Mouse (Mus musculus): Measurements from ENCODE around the gene Alox12. TPM values are rescaled to one million over a fixed set of nuclear protein-coding genes. Genes with fewer than 3 reads are reported as not detected.

Gene Alox12
- polyA plus RNA-seq, 1 experiment from 2014 or later: 5.8 TPM

DNA sequence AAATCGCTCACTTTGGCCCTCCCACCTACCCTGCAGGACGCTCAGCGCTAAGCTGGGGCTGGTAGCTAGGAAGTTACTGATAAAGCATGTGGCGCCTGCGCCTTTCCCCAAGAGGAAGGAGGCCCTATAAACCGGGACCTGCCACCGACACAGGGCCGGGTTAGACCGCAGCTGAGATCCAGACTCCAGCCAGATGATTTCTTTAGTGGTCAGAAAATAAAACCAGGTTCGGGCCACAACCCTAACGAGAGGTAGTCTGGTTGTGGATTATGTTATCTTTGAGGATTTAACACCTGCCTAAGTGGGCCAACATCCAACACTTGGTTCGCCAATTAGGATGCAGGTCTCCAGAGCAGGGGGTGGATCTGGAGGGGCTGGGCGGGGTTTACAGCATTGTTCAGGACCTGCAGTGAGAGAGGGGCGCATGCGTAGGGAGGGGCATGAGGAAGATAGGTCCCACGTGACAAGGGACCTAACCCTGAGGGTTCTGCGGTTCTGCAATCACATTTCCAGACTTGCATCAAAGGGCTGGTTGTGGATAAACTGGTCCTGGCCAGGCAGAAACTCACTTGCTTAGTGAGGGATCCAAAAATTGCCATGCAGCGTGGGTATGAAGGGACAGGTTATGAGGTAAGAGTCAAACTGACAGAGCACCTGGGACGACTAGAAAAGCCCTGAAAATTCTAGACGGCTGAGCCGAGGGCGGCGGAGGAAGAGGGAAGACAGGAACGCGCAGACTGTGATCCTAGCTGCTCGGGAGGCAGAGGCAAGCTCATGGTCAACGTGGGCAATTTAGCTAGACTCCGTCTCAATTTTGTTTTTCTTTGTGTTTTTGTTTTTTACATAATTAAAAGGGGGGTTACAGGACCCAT is 34.2 kb downstream of the Alox12 start, which contains the start of gene Slc16a13:
Gene Slc16a13, minus strand, starts transcription at position 334 of the 872 bp plus-strand sequence.
- no peaks in the 10 kb centered on the region for H3K9me3 ChIP-seq (ENCODE audit: control insufficient read depth, low read length)
- H3K27me3 ChIP-seq (replicated peaks; ENCODE audit: control insufficient read depth, insufficient read depth, low read length): peaks cover 39% of the 10 kb centered on the region
- under 1% methylated on average over 28 of the region's 28 CpGs for WGBS
- peaks cover 3% of the 10 kb centered on the region; the same call in 1 of the 2 replicates for H3K36me3 ChIP-seq (ENCODE audit: control insufficient read depth, insufficient read depth, low read length)
- H3K4me2 ChIP-seq (ENCODE audit: low read depth, low read length): peak within 1 kb of the TSS; percentile 94
- peak within 1 kb of the TSS; percentile 70 for H3K9ac ChIP-seq (ENCODE audit: low read depth, low read length)
- no peaks in the 10 kb centered on the region; the same call in 1 of the 2 replicates for H3K4me1 ChIP-seq (ENCODE audit: control insufficient read depth, insufficient read depth, low read length)
- DNase-seq (ENCODE audit: low spot score): peak; percentile 99
- ATAC-seq (ENCODE audit: low read depth): peak; percentile 96
- peak within 1 kb of the TSS; percentile 71 for H3K27ac ChIP-seq (replicated peaks; ENCODE audit: low read depth, low read length)
- peak within 1 kb of the TSS; percentile 53 for H3K4me3 ChIP-seq (ENCODE audit: low read depth, low read length)

- peak overlapping the region; percentile 53 for H3K4me3 ChIP-seq (ENCODE audit: low read depth, low read length)
- peaks cover under 1% of the 10 kb centered on the region; the same call in 1 of the 2 replicates for H3K4me1 ChIP-seq (ENCODE audit: control insufficient read depth, insufficient read depth, low read length)
- peak overlapping the region; percentile 41 for H3K27ac ChIP-seq (replicated peaks; ENCODE audit: low read depth, low read length)
- ATAC-seq (ENCODE audit: low read depth): no peak
- WGBS: 2% methylated on average over 22 of the region's 24 CpGs
- peak overlapping the region; percentile 70 for H3K9ac ChIP-seq (ENCODE audit: low read depth, low read length)
- H3K27me3 ChIP-seq (replicated peaks; ENCODE audit: control insufficient read depth, insufficient read depth, low read length): peaks cover 39% of the 10 kb centered on the region
- H3K36me3 ChIP-seq (ENCODE audit: control insufficient read depth, insufficient read depth, low read length): peaks cover 3% of the 10 kb centered on the region; the same call in 1 of the 2 replicates
- H3K9me3 ChIP-seq (ENCODE audit: control insufficient read depth, low read length): no peaks in the 10 kb centered on the region
- peak overlapping the region; percentile 94 for H3K4me2 ChIP-seq (ENCODE audit: low read depth, low read length)
- DNase-seq (ENCODE audit: low spot score): no peak
Observed at GRCm38 (mm10) chr11:70220323-70220722, 34.8 kb downstream of the Alox12 start.

- Histone ChIP-seq H3K27me3 (replicated peaks; ENCODE audit: control insufficient read depth, insufficient read depth, low read length) (peaks cover 39% of the 10 kb centered on the region), H3K4me1 (ENCODE audit: control insufficient read depth, insufficient read depth, low read length) (peaks cover 5% of the 10 kb centered on the region), H3K9ac (ENCODE audit: low read depth, low read length) (peak overlapping the region; percentile 70), H3K9me3 (ENCODE audit: control insufficient read depth, low read length) (no peaks in the 10 kb centered on the region), H3K27ac (replicated peaks; ENCODE audit: low read depth, low read length) (no peak overlapping the region), H3K4me3 (ENCODE audit: low read depth, low read length) (peak overlapping the region; percentile 53), H3K4me2 (ENCODE audit: low read depth, low read length) (peak overlapping the region; percentile 94), H3K36me3 (ENCODE audit: control insufficient read depth, insufficient read depth, low read length) (peaks cover 3% of the 10 kb centered on the region; the same call in 1 of the 2 replicates)
- ATAC-seq (ENCODE audit: low read depth): no peak
- WGBS: 55% methylated on average over 7 of the region's 7 CpGs
- DNase-seq (ENCODE audit: low spot score): no peak
Observed at GRCm38 (mm10) chr11:70219873-70220272, 35.3 kb downstream of the Alox12 start.

DNA sequence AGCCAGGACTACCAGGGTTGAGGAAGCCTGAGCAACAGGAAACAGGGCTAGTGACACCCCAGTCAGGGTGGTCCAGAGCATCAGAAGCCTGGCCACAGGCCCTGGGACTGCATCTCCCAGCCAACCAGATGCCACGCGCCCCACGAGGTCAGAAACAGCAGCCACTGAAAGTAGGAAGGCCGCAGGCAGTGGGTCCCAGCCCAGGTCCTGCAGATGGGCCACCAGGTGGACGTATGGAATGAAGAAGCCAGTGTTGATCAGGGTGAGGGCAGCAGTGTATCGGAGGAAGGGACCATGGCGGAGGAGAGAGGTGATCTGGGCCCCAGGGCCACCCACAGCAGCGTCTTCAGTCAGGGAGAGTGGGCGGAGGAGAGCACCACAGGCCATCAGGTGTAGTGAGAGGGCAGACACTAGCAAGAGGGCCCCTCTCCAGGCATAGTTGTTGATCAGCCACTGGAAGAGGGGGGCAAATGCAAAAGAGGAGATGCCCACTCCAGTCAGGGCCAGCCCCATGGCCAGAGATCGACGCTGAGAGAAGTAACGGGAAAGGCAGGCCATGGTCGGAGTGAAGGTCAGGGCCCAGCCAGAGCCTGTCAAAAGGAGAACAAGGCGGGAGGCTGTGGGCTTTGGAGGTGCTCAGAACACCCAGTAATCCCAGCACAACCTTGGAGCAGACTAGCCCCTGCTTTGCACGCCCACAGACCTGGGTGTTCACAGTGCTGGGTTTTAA is 36.2 kb downstream of the Alox12 start:
- H3K9ac ChIP-seq (ENCODE audit: low read depth, low read length): no peak overlapping the region
- no peak overlapping the region for H3K27ac ChIP-seq (replicated peaks; ENCODE audit: low read depth, low read length)
- no peak for ATAC-seq (ENCODE audit: low read depth)
- no peak overlapping the region for H3K4me3 ChIP-seq (ENCODE audit: low read depth, low read length)
- WGBS: 82% methylated on average over 12 of the region's 15 CpGs
- peaks cover 14% of the 10 kb centered on the region for H3K4me1 ChIP-seq (ENCODE audit: control insufficient read depth, insufficient read depth, low read length)
- peaks cover 39% of the 10 kb centered on the region for H3K27me3 ChIP-seq (replicated peaks; ENCODE audit: control insufficient read depth, insufficient read depth, low read length)
- peak overlapping the region; percentile 94 for H3K4me2 ChIP-seq (ENCODE audit: low read depth, low read length)
- peaks cover 3% of the 10 kb centered on the region; the same call in 1 of the 2 replicates for H3K36me3 ChIP-seq (ENCODE audit: control insufficient read depth, insufficient read depth, low read length)
- no peaks in the 10 kb centered on the region for H3K9me3 ChIP-seq (ENCODE audit: control insufficient read depth, low read length)
- DNase-seq (ENCODE audit: low spot score): no peak

GRCm38 (mm10) chr11:70218039-70218438 is 37.1 kb downstream of the Alox12 start:
- no peak overlapping the region for H3K9ac ChIP-seq (ENCODE audit: low read depth, low read length)
- no peak overlapping the region for H3K4me2 ChIP-seq (ENCODE audit: low read depth, low read length)
- H3K4me3 ChIP-seq (ENCODE audit: low read depth, low read length): no peak overlapping the region
- no peak for DNase-seq (ENCODE audit: low spot score)
- H3K36me3 ChIP-seq (ENCODE audit: control insufficient read depth, insufficient read depth, low read length): peaks cover 3% of the 10 kb centered on the region; the same call in 1 of the 2 replicates
- WGBS: 84% methylated on average over 4 of the region's 4 CpGs
- H3K27me3 ChIP-seq (replicated peaks; ENCODE audit: control insufficient read depth, insufficient read depth, low read length): peaks cover 46% of the 10 kb centered on the region
- ATAC-seq (ENCODE audit: low read depth): no peak
- H3K9me3 ChIP-seq (ENCODE audit: control insufficient read depth, low read length): no peaks in the 10 kb centered on the region
- peaks cover 16% of the 10 kb centered on the region for H3K4me1 ChIP-seq (ENCODE audit: control insufficient read depth, insufficient read depth, low read length)
- H3K27ac ChIP-seq (replicated peaks; ENCODE audit: low read depth, low read length): no peak overlapping the region

DNA sequence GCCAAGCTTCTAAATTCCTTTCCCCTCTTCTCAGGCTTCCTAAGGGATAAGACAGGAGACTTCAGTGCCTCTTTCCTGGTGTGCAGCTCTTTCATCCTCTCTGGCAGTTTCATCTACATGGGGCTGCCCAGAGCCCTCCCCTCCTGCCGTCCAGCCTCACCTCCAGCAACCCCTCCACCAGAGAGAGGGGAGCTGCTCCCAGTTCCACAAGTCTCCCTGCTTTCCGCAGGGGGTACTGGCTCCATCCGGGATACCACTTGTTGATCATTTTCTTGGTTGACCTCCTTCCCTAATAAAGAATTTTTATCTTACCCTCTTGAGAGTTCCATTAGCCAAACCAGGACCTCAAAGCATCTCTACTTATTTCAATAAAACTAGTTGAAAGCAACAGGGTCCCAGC is 39.0 kb downstream of the Alox12 start:
- Histone ChIP-seq H3K36me3 (ENCODE audit: control insufficient read depth, insufficient read depth, low read length) (peaks cover 3% of the 10 kb centered on the region; the same call in 1 of the 2 replicates), H3K4me1 (ENCODE audit: control insufficient read depth, insufficient read depth, low read length) (peaks cover 16% of the 10 kb centered on the region), H3K27me3 (replicated peaks; ENCODE audit: control insufficient read depth, insufficient read depth, low read length) (peaks cover 52% of the 10 kb centered on the region), H3K27ac (replicated peaks; ENCODE audit: low read depth, low read length) (no peak overlapping the region), H3K9ac (ENCODE audit: low read depth, low read length) (no peak overlapping the region), H3K4me3 (ENCODE audit: low read depth, low read length) (no peak overlapping the region), H3K9me3 (ENCODE audit: control insufficient read depth, low read length) (no peaks in the 10 kb centered on the region), H3K4me2 (ENCODE audit: low read depth, low read length) (no peak overlapping the region)
- no peak for ATAC-seq (ENCODE audit: low read depth)
- WGBS: 71% methylated on average over 2 of the region's 3 CpGs
- DNase-seq (ENCODE audit: low spot score): no peak

DNA sequence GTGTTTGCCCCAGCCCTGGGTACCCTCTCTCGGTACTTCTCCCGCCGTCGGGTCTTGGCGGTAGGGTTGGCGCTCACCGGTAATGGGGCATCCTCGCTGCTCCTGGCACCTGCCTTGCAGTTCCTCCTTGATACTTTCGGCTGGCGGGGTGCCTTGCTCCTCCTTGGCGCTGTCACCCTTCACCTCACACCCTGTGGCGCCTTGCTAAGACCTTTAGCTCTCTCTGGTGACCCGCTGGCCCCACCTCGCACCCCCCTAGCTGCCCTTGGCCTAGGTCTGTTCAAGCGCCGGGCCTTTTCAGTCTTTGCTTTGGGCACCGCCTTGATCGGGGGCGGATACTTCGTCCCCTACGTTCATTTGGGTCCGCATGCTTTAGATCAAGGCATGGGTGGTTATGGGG is 39.9 kb downstream of the Alox12 start:
- no peaks in the 10 kb centered on the region for H3K9me3 ChIP-seq (ENCODE audit: control insufficient read depth, low read length)
- ATAC-seq (ENCODE audit: low read depth) (no peak), DNase-seq (ENCODE audit: low spot score) (no peak)
- H3K4me1 ChIP-seq (ENCODE audit: control insufficient read depth, insufficient read depth, low read length): peaks cover 16% of the 10 kb centered on the region
- no peak overlapping the region for H3K4me3 ChIP-seq (ENCODE audit: low read depth, low read length)
- WGBS: 16% methylated on average over 14 of the region's 22 CpGs
- peaks cover 3% of the 10 kb centered on the region; the same call in 1 of the 2 replicates for H3K36me3 ChIP-seq (ENCODE audit: control insufficient read depth, insufficient read depth, low read length)
- H3K27ac ChIP-seq (replicated peaks; ENCODE audit: low read depth, low read length): no peak overlapping the region
- H3K27me3 ChIP-seq (replicated peaks; ENCODE audit: control insufficient read depth, insufficient read depth, low read length): peaks cover 52% of the 10 kb centered on the region
- H3K9ac ChIP-seq (ENCODE audit: low read depth, low read length): no peak overlapping the region
- H3K4me2 ChIP-seq (ENCODE audit: low read depth, low read length): no peak overlapping the region

GRCm38 (mm10) chr11:70214856-70215209 is 40.3 kb downstream of the Alox12 start:
- Histone ChIP-seq H3K4me3 (ENCODE audit: low read depth, low read length) (peak overlapping the region; percentile 34), H3K4me1 (ENCODE audit: control insufficient read depth, insufficient read depth, low read length) (peaks cover 16% of the 10 kb centered on the region), H3K4me2 (ENCODE audit: low read depth, low read length) (peak overlapping the region; percentile 68), H3K36me3 (ENCODE audit: control insufficient read depth, insufficient read depth, low read length) (peaks cover 3% of the 10 kb centered on the region; the same call in 1 of the 2 replicates), H3K27ac (replicated peaks; ENCODE audit: low read depth, low read length) (no peak overlapping the region), H3K27me3 (replicated peaks; ENCODE audit: control insufficient read depth, insufficient read depth, low read length) (peaks cover 52% of the 10 kb centered on the region), H3K9me3 (ENCODE audit: control insufficient read depth, low read length) (no peaks in the 10 kb centered on the region), H3K9ac (ENCODE audit: low read depth, low read length) (peak overlapping the region; percentile 59; the same call in 1 of the 2 replicates)
- ATAC-seq (ENCODE audit: low read depth) (peak; percentile 7; the same call in 1 of the 2 replicates), DNase-seq (ENCODE audit: low spot score) (no peak)
- WGBS: 8% methylated on average over 18 of the region's 18 CpGs

All from embryonic facial prominence, embryonic 14.5 days (tissue).